Mouse (Mus musculus) hindbrain, embryonic 11.5 days (tissue): ENCODE results near the gene Zfp142. TPM values are rescaled to one million over a fixed set of nuclear protein-coding genes. Genes with fewer than 3 reads are reported as not detected.

Experiments used
- ATAC-seq: fragments of 200-750 bp; cut with Nextera tagmentation; 2 replicates; pipeline ENCODE4 v1.8.0; 2017; ENCODE audit warnings: mild to moderate bottlenecking, moderate TSS enrichment, moderate library complexity; ENCODE audit not compliant: low FRiP score
- DNase-seq: peaks from one replicate; pipeline ENCODE4 v3.0.0-alpha.2; 2015; ENCODE audit warnings: low spot score
- H3K27ac ChIP-seq: fragments of 300-500 bp; sonication (generic); 2 replicates; pipeline ENCODE4 v1.5.1; 2014; ENCODE audit warnings: mild to moderate bottlenecking, low read depth, low read length
- H3K27me3 ChIP-seq: fragments of 300-500 bp; sonication (generic); 2 replicates; pipeline ENCODE4 v1.6.1; 2014; ENCODE audit warnings: mild to moderate bottlenecking, low read length, moderate library complexity, mixed read lengths; ENCODE audit not compliant: control insufficient read depth, insufficient read depth
- H3K36me3 ChIP-seq: fragments of 300-500 bp; sonication (generic); 2 replicates; pipeline ENCODE4 v1.6.1; 2014; ENCODE audit warnings: mild to moderate bottlenecking, low read length, moderate library complexity, mixed read lengths; ENCODE audit not compliant: control insufficient read depth, insufficient read depth
- H3K4me1 ChIP-seq: fragments of 300-500 bp; sonication (generic); replicated peaks from 2 replicates; pipeline ENCODE4 v1.6.1; 2014; ENCODE audit warnings: low read length, mixed read lengths; ENCODE audit not compliant: control insufficient read depth, insufficient read depth
- H3K4me2 ChIP-seq: fragments of 300-500 bp; sonication (generic); replicated peaks from 2 replicates; pipeline ENCODE4 v1.6.1; 2014; ENCODE audit warnings: mild to moderate bottlenecking, low read depth, low read length
- H3K4me3 ChIP-seq: fragments of 300-500 bp; sonication (generic); 2 replicates; pipeline ENCODE4 v1.5.1; 2014; ENCODE audit warnings: low read depth, low read length
- H3K9ac ChIP-seq: fragments of 300-500 bp; sonication (generic); 2 replicates; pipeline ENCODE4 v1.6.1; 2014; ENCODE audit warnings: low read depth, low read length
- H3K9me3 ChIP-seq: fragments of 300-500 bp; sonication (generic); 2 replicates; pipeline ENCODE4 v1.6.1; 2016; ENCODE audit warnings: low read length; ENCODE audit not compliant: control insufficient read depth
- WGBS: fragments of 180-500 bp; shearing (Covaris S2); extraction: QIAGEN DNeasy Blood & Tissue Kit; methylation state at CpG from one replicate; pipeline ENCODE4 v1.1.7; 2014; 5-methylcytosine and 5-hydroxymethylcytosine counted together
- polyA plus RNA-seq: library from polyadenylated mRNA; unstranded; fragments of >200 nt; fragmentation: Nextera tagmentation; extraction: Ambion mirVana; gene quantifications from 2 replicates; pipeline ENCODE4 v1.2.1, GENCODE M21; 2014

Zfp142 gene
- polyA plus RNA-seq, 1 experiment from 2014 or later, result 9.0 TPM

DNA sequence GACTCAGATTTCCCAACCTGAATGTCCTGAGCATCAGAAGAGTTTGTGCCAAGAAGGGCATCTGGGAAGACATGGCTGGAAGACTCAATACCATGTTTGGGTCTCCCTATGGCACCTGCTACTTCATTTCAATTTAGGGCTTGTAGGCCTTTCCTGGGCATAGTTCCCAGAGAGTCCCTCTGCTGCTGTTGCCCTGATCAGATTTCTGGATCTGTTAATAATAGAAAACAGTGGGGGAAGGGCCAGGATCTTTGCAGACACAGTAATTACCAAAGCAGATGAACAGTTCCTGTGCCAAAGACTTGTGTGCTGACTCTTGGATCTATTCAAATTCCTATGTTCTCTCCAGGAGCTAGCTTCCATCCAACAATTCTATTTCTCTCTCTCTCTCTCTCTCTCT lies 49.4 kb downstream of the Zfp142 start:
- Histone ChIP-seq H3K9ac (no peak overlapping the region), H3K4me2 (no peak overlapping the region), H3K36me3 (no peaks in the 10 kb centered on the region), H3K27me3 (no peaks in the 10 kb centered on the region), H3K9me3 (no peaks in the 10 kb centered on the region), H3K27ac (no peak overlapping the region), H3K4me1 (peaks cover 2% of the 10 kb centered on the region; the same call in 1 of the 2 replicates), H3K4me3 (no peak overlapping the region)
- DNase-seq (no peak), ATAC-seq (no peak)

DNA sequence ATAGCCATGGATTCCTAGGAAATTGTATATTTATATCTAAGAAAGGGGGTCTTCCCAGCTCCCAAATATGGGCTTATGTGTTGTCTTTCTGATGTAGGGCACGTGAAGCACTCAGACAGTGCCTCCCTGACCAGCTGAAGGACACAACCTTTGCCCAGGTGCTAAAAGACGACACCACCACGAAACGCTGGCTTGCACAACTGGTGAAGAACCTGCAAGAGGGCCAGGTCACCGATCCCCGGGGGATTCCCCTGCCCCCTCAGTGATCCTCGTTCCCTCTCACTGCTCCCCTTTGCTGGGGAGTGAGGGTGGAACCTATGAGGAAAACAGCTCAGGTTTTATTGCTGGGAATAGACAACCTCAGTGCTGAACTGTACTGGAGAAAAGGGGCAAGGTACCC lies 59.5 kb downstream of the Zfp142 start:
- Histone ChIP-seq H3K4me1 (no peaks in the 10 kb centered on the region), H3K36me3 (peaks cover 20% of the 10 kb centered on the region), H3K27ac (no peak overlapping the region), H3K4me2 (no peak overlapping the region), H3K9me3 (no peaks in the 10 kb centered on the region), H3K9ac (no peak overlapping the region), H3K4me3 (no peak overlapping the region), H3K27me3 (no peaks in the 10 kb centered on the region)
- no peak for DNase-seq
- 92% methylated on average over 7 of the region's 7 CpGs for WGBS
- no peak for ATAC-seq

GRCm38 (mm10) chr1:74524746-74525145 lies 63.3 kb downstream of the Zfp142 start:
- no peaks in the 10 kb centered on the region for H3K27me3 ChIP-seq
- ATAC-seq (no peak), DNase-seq (no peak)
- no peak overlapping the region for H3K9ac ChIP-seq
- H3K4me1 ChIP-seq, result no peaks in the 10 kb centered on the region
- H3K27ac ChIP-seq, result no peak overlapping the region
- no peak overlapping the region for H3K4me3 ChIP-seq
- peaks cover 13% of the 10 kb centered on the region for H3K36me3 ChIP-seq
- H3K4me2 ChIP-seq, result no peak overlapping the region
- H3K9me3 ChIP-seq, result no peaks in the 10 kb centered on the region
- 89% methylated on average over 4 of the region's 4 CpGs for WGBS

GRCm38 (mm10) chr1:74519875-74520274 lies 68.2 kb downstream of the Zfp142 start:
- Histone ChIP-seq H3K4me3 (no peak overlapping the region), H3K9me3 (no peaks in the 10 kb centered on the region), H3K27me3 (no peaks in the 10 kb centered on the region), H3K36me3 (peaks cover 4% of the 10 kb centered on the region), H3K4me1 (no peaks in the 10 kb centered on the region), H3K4me2 (no peak overlapping the region), H3K9ac (no peak overlapping the region), H3K27ac (no peak overlapping the region)
- ATAC-seq, result no peak
- DNase-seq, result no peak

Other genes starting within 250 kb of the Zfp142 start
- 1.1 TPM in 2 replicates for gene Catip, start 226.1 kb downstream of the Zfp142 start, polyA plus RNA-seq
- gene Slc11a1, start 213.1 kb downstream of the Zfp142 start, polyA plus RNA-seq, result 1.3 and 1.4 TPM in 2 replicates
- 36.3 and 42.0 TPM in 2 replicates for gene Ctdsp1, start 196.7 kb downstream of the Zfp142 start, polyA plus RNA-seq
- gene Vil1, start 178.9 kb downstream of the Zfp142 start, polyA plus RNA-seq, result 0.11 and 0.13 TPM in 2 replicates
- 88.0 and 91.7 TPM in 2 replicates for gene Cnot9, start 82.2 kb downstream of the Zfp142 start, polyA plus RNA-seq
- gene Plcd4, start 45.4 kb downstream of the Zfp142 start, polyA plus RNA-seq, result 0.49 and 1.0 TPM in 2 replicates
- gene Usp37, start 44.0 kb downstream of the Zfp142 start, polyA plus RNA-seq, result 42.3 and 45.8 TPM in 2 replicates
- 19.8 and 20.8 TPM in 2 replicates for gene Bcs1l, start within 50 bp of the Zfp142 start, polyA plus RNA-seq
- 9.2 and 9.6 TPM in 2 replicates for gene Rnf25, start 13.2 kb upstream of the Zfp142 start, polyA plus RNA-seq
- gene Stk36, start 13.2 kb upstream of the Zfp142 start, polyA plus RNA-seq, result 20.6 and 23.9 TPM in 2 replicates
- 25.6 and 38.0 TPM in 2 replicates for gene Ttll4, start 73.5 kb upstream of the Zfp142 start, polyA plus RNA-seq
- gene Cyp27a1, start 125.3 kb upstream of the Zfp142 start, polyA plus RNA-seq, result 6.4 TPM in 2 replicates
- gene Prkag3, start 161.0 kb upstream of the Zfp142 start, polyA plus RNA-seq, result 0.22 TPM in 1 of 2 replicates, not detected in the other
- gene Wnt6, start 183.6 kb upstream of the Zfp142 start, polyA plus RNA-seq, result 6.7 and 10.0 TPM in 2 replicates
- 1.6 and 2.0 TPM in 2 replicates for gene Wnt10a, start 203.3 kb upstream of the Zfp142 start, polyA plus RNA-seq